In the genomic region with DNA sequence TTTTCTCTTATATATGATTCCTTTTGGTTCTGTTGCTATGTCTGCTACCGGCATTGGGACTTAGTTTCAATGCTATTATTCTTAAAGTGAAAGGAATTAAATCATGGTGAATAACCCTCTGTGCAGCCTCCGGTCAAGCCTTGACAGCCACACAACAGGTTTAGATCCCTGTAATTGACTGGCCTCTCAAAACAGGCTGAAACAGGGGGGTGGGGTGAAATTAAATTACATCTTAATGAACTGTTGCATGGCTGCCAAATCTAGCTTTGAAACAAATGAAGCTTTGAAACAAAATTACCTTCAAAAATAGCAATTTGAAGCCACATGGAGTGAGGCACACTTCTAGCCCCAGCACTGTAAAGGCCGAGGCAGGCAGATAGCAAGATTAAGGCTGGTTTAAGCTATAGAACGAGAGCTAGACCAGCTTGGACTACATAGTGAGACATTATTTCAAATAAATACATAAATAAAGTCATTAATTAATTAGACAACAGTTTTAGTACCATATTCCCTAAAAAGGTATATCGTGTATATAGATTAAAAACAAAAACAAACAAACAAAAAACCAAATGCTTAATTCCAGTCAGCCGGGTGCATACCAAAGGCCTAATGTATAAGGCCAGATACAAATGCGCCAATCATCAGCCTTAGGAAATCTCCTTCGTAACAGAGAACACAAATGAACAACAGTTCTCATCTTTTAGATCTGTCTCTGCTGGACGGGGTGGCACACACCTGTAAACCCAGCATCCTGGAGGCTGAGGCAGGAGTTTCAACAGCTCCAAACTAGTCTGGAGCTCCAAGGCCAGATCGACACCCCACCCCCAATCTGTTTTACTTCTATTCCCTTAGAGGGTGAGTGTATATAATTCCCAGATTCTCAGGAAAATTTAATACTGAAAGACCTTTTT, we compare ENCODE assay signal across 8 mouse cellular contexts. TPM values are rescaled to one million over a fixed set of nuclear protein-coding genes. Genes with fewer than 3 reads are reported as not detected.
DNase-seq lines count a peak whose midpoint lies in the region; ATAC-seq and TF ChIP-seq lines count a peak whose summit lies in the region.

No protein-coding gene starts in this region.

- no peak for TF ChIP-seq CTCF in spleen, adult 2 months (IDR thresholded peaks at IDR 0.05; ENCODE audit: extremely low read depth, insufficient read depth, insufficient read length, insufficient replicate concordance)

- H3K4me3 ChIP-seq in spleen, adult 2 months (ENCODE audit: extremely low read depth, insufficient read depth, insufficient read length) = peak overlapping the region; percentile 18; the same call in 1 of the 2 replicates
- H3K4me3 ChIP-seq in liver, embryonic 15.5 days (replicated peaks) = peak overlapping the region; percentile 51

- peaks cover 5% of the 10 kb centered on the region; the same call in 1 of the 2 replicates for H3K27me3 ChIP-seq in spleen, adult 2 months (ENCODE audit: control insufficient read depth, insufficient read depth, low read length)
- peaks cover 35% of the 10 kb centered on the region for H3K27me3 ChIP-seq in liver, embryonic 15.5 days

- no peak for TF ChIP-seq POLR2A in spleen, adult 2 months (IDR thresholded peaks at IDR 0.05; ENCODE audit: low read depth, low read length)

- peak overlapping the region; percentile 69 for H3K4me2 ChIP-seq in liver, embryonic 15.5 days

- ATAC-seq in liver, embryonic 15.5 days (ENCODE audit: insufficient read depth) = no peak

- H3K36me3 ChIP-seq in spleen, adult 2 months (ENCODE audit: control insufficient read depth, insufficient read depth, low read length) = no peaks in the 10 kb centered on the region
- no peaks in the 10 kb centered on the region for H3K36me3 ChIP-seq in liver, embryonic 15.5 days (replicated peaks)

- no peaks in the 10 kb centered on the region for H3K9me3 ChIP-seq in liver, embryonic 15.5 days (replicated peaks)

- DNase-seq in adrenal gland, postnatal 14 days = peak; percentile 5
- no peak for DNase-seq in adrenal gland, adult 2 months
- DNase-seq in spleen, adult 2 months (ENCODE audit: low read depth in 1 of 2, low spot score in 2 of 2) = no peak
- DNase-seq in spleen, postnatal 10 days (ENCODE audit: low spot score in 2 of 2) = no peak
- DNase-seq in right cerebral cortex, postnatal 4 days = no peak
- DNase-seq in left cerebral cortex, postnatal 14 days (ENCODE audit: low spot score in 2 of 2) = no peak
- DNase-seq in spleen, adult 18-20 months = no peak

- intact Hi-C loops in left cerebral cortex, postnatal 14 days (cut with DNase I) = no loop called here

- H3K27ac ChIP-seq in spleen, adult 2 months (ENCODE audit: insufficient read depth, low read length) = no peak overlapping the region
- no peak overlapping the region for H3K27ac ChIP-seq in liver, embryonic 15.5 days (replicated peaks)

- H3K4me1 ChIP-seq in spleen, adult 2 months (ENCODE audit: control insufficient read depth, insufficient read depth, insufficient read length) = peaks cover 3% of the 10 kb centered on the region; the same call in 1 of the 2 replicates
- H3K4me1 ChIP-seq in liver, embryonic 15.5 days (replicated peaks) = 0 out of 2 replicates have a peak, but pooled peaks cover 4% of the 10 kb centered on the region

- WGBS in spleen, adult 2 months = 79% methylated on average over 10 of the region's 10 CpGs
- WGBS in liver, embryonic 15.5 days (ENCODE audit: insufficient replicate concordance) = 52% methylated on average over 10 of the region's 10 CpGs

- H3K9ac ChIP-seq in liver, embryonic 15.5 days = no peak overlapping the region

RNA-seq across cellular contexts. Expression of a gene that starts 1.0 kb away (rescaled TPM):
- total RNA-seq in adrenal gland, postnatal 14 days (2021) = 5.2 and 5.7 TPM in 2 replicates
- total RNA-seq in adrenal gland, adult 2 months (2021) = 1 to 10 TPM; 3.9 to 5.8 TPM
- polyA plus RNA-seq in adrenal gland, adult 2 months (2012; rRNA removed) = 0.57 and 0.92 TPM in 2 replicates
- polyA plus RNA-seq in spleen, adult 2 months (2012; rRNA removed) = 0.23 TPM in 2 replicates
- 1.1 TPM in 2 replicates for polyA plus RNA-seq in liver, embryonic 15.5 days (2015; fragmentation: Nextera tagmentation; extraction: Ambion mirVana)
- 10 to 100 TPM; 17.7 to 18.8 TPM for total RNA-seq in left cerebral cortex, postnatal 14 days (2021)

RNA-seq across cellular contexts. Expression of a gene that starts 22.8 kb away (rescaled TPM):
- 3.2 and 3.5 TPM in 2 replicates for total RNA-seq in adrenal gland, postnatal 14 days (2021)
- total RNA-seq in adrenal gland, adult 2 months (2021) = 1 to 10 TPM; 2.9 to 3.5 TPM
- 0.35 and 0.46 TPM in 2 replicates for polyA plus RNA-seq in adrenal gland, adult 2 months (2012; rRNA removed)
- 0.33 and 0.44 TPM in 2 replicates for polyA plus RNA-seq in spleen, adult 2 months (2012; rRNA removed)
- 0.75 and 0.85 TPM in 2 replicates for polyA plus RNA-seq in liver, embryonic 15.5 days (2015; fragmentation: Nextera tagmentation; extraction: Ambion mirVana)
- 10 to 100 TPM; 17.8 to 21.8 TPM for total RNA-seq in left cerebral cortex, postnatal 14 days (2021)

RNA-seq across cellular contexts. Expression of a gene that starts 58.9 kb away (rescaled TPM):
- 33.8 and 37.5 TPM in 2 replicates for total RNA-seq in adrenal gland, postnatal 14 days (2021)
- total RNA-seq in adrenal gland, adult 2 months (2021) = 10 to 100 TPM; 25.6 to 26.2 TPM
- 1.3 and 1.4 TPM in 2 replicates for polyA plus RNA-seq in adrenal gland, adult 2 months (2012; rRNA removed)
- 3.5 and 3.8 TPM in 2 replicates for polyA plus RNA-seq in spleen, adult 2 months (2012; rRNA removed)
- polyA plus RNA-seq in liver, embryonic 15.5 days (2015; fragmentation: Nextera tagmentation; extraction: Ambion mirVana) = 14.7 and 16.6 TPM in 2 replicates
- total RNA-seq in left cerebral cortex, postnatal 14 days (2021) = 10 to 100 TPM; 25.2 to 28.0 TPM
